In genomic region chr2:120499971-120500471, GRCm38 (mm10) we compare ENCODE assay signal across 11 mouse cellular contexts. TPM values are rescaled to one million over a fixed set of nuclear protein-coding genes. Genes with fewer than 3 reads are reported as not detected.
DNase-seq lines count a peak whose midpoint lies in the region; ATAC-seq and TF ChIP-seq lines count a peak whose summit lies in the region.
"Had no signal": no experiment of that assay in that cellular context is flagged by ENCODE, and none has a peak within 500 bp of the region (broad histone marks: within the 10 kb centered on the region; RNA-seq: fewer than 3 reads in every experiment).

No protein-coding gene starts in this region.

- peak overlapping the region; percentile 15; the same call in 1 of the 2 replicates for H3K4me2 ChIP-seq in liver, postnatal 0 days (ENCODE audit: low read depth, low read length)
- H3K4me2 ChIP-seq in forebrain, embryonic 16.5 days (ENCODE audit: low read length), result no peak overlapping the region
- H3K4me2 ChIP-seq: embryonic facial prominence, embryonic 15.5 days; hindbrain, embryonic 14.5 days; midbrain, embryonic 13.5 days had no signal

- ATAC-seq in liver, postnatal 0 days, result peak; percentile 69
- ATAC-seq in forebrain, embryonic 16.5 days, result no peak
- ATAC-seq: midbrain, embryonic 13.5 days had no signal

- no peak for TF ChIP-seq POLR2A in bone marrow, adult 2 months (IDR thresholded peaks at IDR 0.05; ENCODE audit: borderline replicate concordance, control insufficient read depth, low read depth, low read length)

- DNase-seq in CD4-positive, CD25-positive, alpha-beta regulatory T cell, adult 2 months (ENCODE audit: low read depth, low spot score), result peak; percentile 74
- peak; percentile 19 for DNase-seq in liver, postnatal 0 days
- peak; percentile 32 to 67 for DNase-seq in spleen, postnatal 4 days (ENCODE audit: low spot score in 2 of 2)
- DNase-seq in layer of hippocampus, postnatal 25 days (ENCODE audit: extremely low spot score in 1 of 2, low spot score in 1 of 2), result no peak
- no peak for DNase-seq in midbrain, embryonic 10.5 days (ENCODE audit: low spot score)
- DNase-seq: adrenal gland, postnatal 36 days had no signal

- H3K27ac ChIP-seq in bone marrow, adult 2 months (ENCODE audit: control insufficient read depth, insufficient read depth, low read depth, low read length, poor library complexity), result peak overlapping the region; percentile 36
- peak overlapping the region; percentile 44; the same call in 1 of the 2 replicates for H3K27ac ChIP-seq in liver, postnatal 0 days (ENCODE audit: low read depth)
- H3K27ac ChIP-seq in forebrain, embryonic 16.5 days (ENCODE audit: low read length), result no peak overlapping the region
- H3K27ac ChIP-seq in midbrain, embryonic 10.5 days (replicated peaks), result no peak overlapping the region
- H3K27ac ChIP-seq: embryonic facial prominence, embryonic 15.5 days; hindbrain, embryonic 14.5 days; midbrain, embryonic 13.5 days had no signal

- H3K4me1 ChIP-seq in bone marrow, adult 2 months (ENCODE audit: control insufficient read depth, insufficient read depth, low read length), result no peaks in the 10 kb centered on the region; the same call in none of the 2 replicates
- H3K4me1 ChIP-seq in liver, postnatal 0 days (ENCODE audit: insufficient read depth), result peaks cover 6% of the 10 kb centered on the region
- 0 out of 2 replicates have a peak, but pooled peaks cover 2% of the 10 kb centered on the region for H3K4me1 ChIP-seq in forebrain, embryonic 16.5 days (replicated peaks; ENCODE audit: control insufficient read depth, insufficient read depth, low read length)
- peaks cover 22% of the 10 kb centered on the region for H3K4me1 ChIP-seq in midbrain, embryonic 10.5 days

- no peak overlapping the region for H3K4me3 ChIP-seq in bone marrow, adult 2 months (replicated peaks; ENCODE audit: control insufficient read depth, low read depth, low read length)
- H3K4me3 ChIP-seq in liver, postnatal 0 days (ENCODE audit: low read depth, low read length), result no peak overlapping the region
- no peak overlapping the region for H3K4me3 ChIP-seq in forebrain, embryonic 16.5 days (replicated peaks; ENCODE audit: low read length)
- H3K4me3 ChIP-seq in midbrain, embryonic 10.5 days, result no peak overlapping the region
- H3K4me3 ChIP-seq: embryonic facial prominence, embryonic 15.5 days; midbrain, embryonic 13.5 days had no signal

- H3K36me3 ChIP-seq in liver, postnatal 0 days (replicated peaks; ENCODE audit: insufficient read depth, low read length), result 0 out of 2 replicates have a peak, but pooled peaks cover 3% of the 10 kb centered on the region
- H3K36me3 ChIP-seq in forebrain, embryonic 16.5 days (ENCODE audit: control insufficient read depth, insufficient read depth), result 0 out of 2 replicates have a peak, but pooled peaks cover 3% of the 10 kb centered on the region
- H3K36me3 ChIP-seq in midbrain, embryonic 10.5 days, result peaks cover 16% of the 10 kb centered on the region

- peak overlapping the region; percentile 48; the same call in 1 of the 2 replicates for H3K9ac ChIP-seq in liver, postnatal 0 days (replicated peaks)
- no peak overlapping the region for H3K9ac ChIP-seq in forebrain, embryonic 16.5 days (replicated peaks; ENCODE audit: low read depth, low read length)
- H3K9ac ChIP-seq: embryonic facial prominence, embryonic 15.5 days; hindbrain, embryonic 14.5 days; midbrain, embryonic 13.5 days had no signal

- no peaks in the 10 kb centered on the region for H3K27me3 ChIP-seq in liver, postnatal 0 days (ENCODE audit: insufficient read depth, low read length)
- no peaks in the 10 kb centered on the region for H3K27me3 ChIP-seq in forebrain, embryonic 16.5 days (replicated peaks; ENCODE audit: control insufficient read depth, insufficient read depth, low read length)
- no peaks in the 10 kb centered on the region for H3K27me3 ChIP-seq in midbrain, embryonic 10.5 days (ENCODE audit: low read depth, poor library complexity, severe bottlenecking)
- H3K27me3 ChIP-seq: embryonic facial prominence, embryonic 15.5 days; midbrain, embryonic 13.5 days had no signal

- H3K9me3 ChIP-seq in liver, postnatal 0 days (ENCODE audit: low read length), result no peaks in the 10 kb centered on the region
- no peaks in the 10 kb centered on the region for H3K9me3 ChIP-seq in forebrain, embryonic 16.5 days (ENCODE audit: control insufficient read depth, low read length)
- H3K9me3 ChIP-seq in midbrain, embryonic 10.5 days (replicated peaks), result no peaks in the 10 kb centered on the region
- H3K9me3 ChIP-seq: embryonic facial prominence, embryonic 15.5 days; midbrain, embryonic 13.5 days had no signal

- TF ChIP-seq EP300 in liver, postnatal 0 days (IDR thresholded peaks at IDR 0.05; ENCODE audit: low read depth), result no peak

- TF ChIP-seq CTCF in bone marrow, adult 2 months (IDR thresholded peaks at IDR 0.05; ENCODE audit: control insufficient read depth, insufficient read depth, low read length), result no peak
- TF ChIP-seq CTCF in liver, postnatal 0 days (IDR thresholded peaks at IDR 0.05; ENCODE audit: low read depth), result no peak

- WGBS in bone marrow, adult 2 months, result 5% methylated on average over 6 of the region's 6 CpGs
- 13% methylated on average over 6 of the region's 6 CpGs for WGBS in liver, postnatal 0 days (ENCODE audit: insufficient replicate concordance)
- WGBS in forebrain, embryonic 16.5 days, result 82% methylated on average over 6 of the region's 6 CpGs
- 81% methylated on average over 6 of the region's 6 CpGs for WGBS in midbrain, embryonic 10.5 days

RNA-seq across cellular contexts. Expression of gene Capn3, which starts 44.2 kb away (rescaled TPM):
- 6.5 and 10.7 TPM in 2 replicates for polyA plus RNA-seq in bone marrow, adult 2 months (2011; ENCODE audit: insufficient read depth, insufficient read length, low replicate concordance, missing spikeins)
- 4.7 and 4.9 TPM in 2 replicates for polyA plus RNA-seq in liver, postnatal 0 days (2015; fragmentation: Nextera tagmentation; extraction: Ambion mirVana)
- total RNA-seq in layer of hippocampus, postnatal 25 days (2021), result 10 to 100 TPM; 13.6 to 17.0 TPM
- 0.37 TPM in 2 replicates for polyA plus RNA-seq in forebrain, embryonic 16.5 days (2015; fragmentation: Nextera tagmentation; extraction: Ambion mirVana)
- polyA plus RNA-seq in midbrain, embryonic 10.5 days (2016; fragmentation: Nextera tagmentation; extraction: Ambion mirVana), result 5.5 and 7.8 TPM in 2 replicates

Comparison
In these comparisons a context has a peak if more than half of its experiments do, and no peak if none do; other contexts are left out.
1. DNase-seq: peak in CD4-positive, CD25-positive, alpha-beta regulatory T cell, adult 2 months (single experiment), liver, postnatal 0 days (single experiment) and spleen, postnatal 4 days (2 of 2); none in layer of hippocampus, postnatal 25 days (0 of 2) and midbrain, embryonic 10.5 days (single experiment).
2. H3K27ac ChIP-seq: peak in bone marrow, adult 2 months (single experiment) and liver, postnatal 0 days (single experiment); none in forebrain, embryonic 16.5 days (single experiment) and midbrain, embryonic 10.5 days (single experiment).